Mouse (Mus musculus): ENCODE measurements around the gene Cmbl. TPM values are rescaled to one million over a fixed set of nuclear protein-coding genes. Genes with fewer than 3 reads are reported as not detected.

Gene Cmbl
- polyA plus RNA-seq, 1 experiment from 2014 or later: 0.65 TPM

- Histone ChIP-seq H3K4me3 (replicated peaks) (peak overlapping the region; percentile 77), H3K9ac (replicated peaks) (peak overlapping the region; percentile 87), H3K9me3 (no peaks in the 10 kb centered on the region), H3K36me3 (peaks cover 19% of the 10 kb centered on the region), H3K27ac (peak overlapping the region; percentile 94), H3K4me2 (peak overlapping the region; percentile 85), H3K27me3 (no peaks in the 10 kb centered on the region), H3K4me1 (replicated peaks) (peaks cover 23% of the 10 kb centered on the region)
- ATAC-seq (ENCODE audit: insufficient number of reproducible peaks, insufficient read depth, low FRiP score, low TSS enrichment, low read depth): peak; percentile 72
- WGBS: under 1% methylated on average over 33 of the region's 33 CpGs
Observed at GRCm38 (mm10) chr15:31601279-31601645, 36.1 kb downstream of the Cmbl start.

- H3K9ac ChIP-seq (replicated peaks): peak within 1 kb of the TSS; percentile 87
- no peaks in the 10 kb centered on the region for H3K27me3 ChIP-seq
- H3K36me3 ChIP-seq: peaks cover 13% of the 10 kb centered on the region
- peak within 1 kb of the TSS; percentile 94 for H3K27ac ChIP-seq
- peak; percentile 88 for ATAC-seq (ENCODE audit: insufficient number of reproducible peaks, insufficient read depth, low FRiP score, low TSS enrichment, low read depth)
- WGBS: under 1% methylated on average over 63 of the region's 63 CpGs
- peaks cover 23% of the 10 kb centered on the region for H3K4me1 ChIP-seq (replicated peaks)
- peak within 1 kb of the TSS; percentile 77 for H3K4me3 ChIP-seq (replicated peaks)
- H3K9me3 ChIP-seq: no peaks in the 10 kb centered on the region
- H3K4me2 ChIP-seq: peak within 1 kb of the TSS; percentile 85
Observed at GRCm38 (mm10) chr15:31601646-31602374, 36.6 kb downstream of the Cmbl start, which contains the start of the genes Cct5 and Fam173b. Gene Cct5 (minus strand): TSS chr15:31601804. Gene Fam173b (plus strand): TSS chr15:31601852.

- WGBS: 4% methylated on average over 15 of the region's 15 CpGs
- Histone ChIP-seq H3K9me3 (no peaks in the 10 kb centered on the region), H3K27ac (peak overlapping the region; percentile 94), H3K4me1 (replicated peaks) (peaks cover 23% of the 10 kb centered on the region), H3K4me2 (peak overlapping the region; percentile 59), H3K9ac (replicated peaks) (peak overlapping the region; percentile 86), H3K4me3 (replicated peaks) (peak overlapping the region; percentile 77), H3K36me3 (peaks cover 7% of the 10 kb centered on the region), H3K27me3 (no peaks in the 10 kb centered on the region)
- ATAC-seq (ENCODE audit: insufficient number of reproducible peaks, insufficient read depth, low FRiP score, low TSS enrichment, low read depth): peak; percentile 82
Observed at GRCm38 (mm10) chr15:31602426-31602825, 37.2 kb downstream of the Cmbl start.

GRCm38 (mm10) chr15:31603113-31603512 lies 37.9 kb downstream of the Cmbl start:
- Histone ChIP-seq H3K27ac (no peak overlapping the region), H3K4me1 (replicated peaks) (peaks cover 23% of the 10 kb centered on the region), H3K4me3 (replicated peaks) (peak overlapping the region; percentile 77), H3K27me3 (no peaks in the 10 kb centered on the region), H3K9me3 (no peaks in the 10 kb centered on the region), H3K9ac (replicated peaks) (peak overlapping the region; percentile 86; the same call in 1 of the 2 replicates), H3K4me2 (peak overlapping the region; percentile 59), H3K36me3 (peaks cover under 1% of the 10 kb centered on the region; the same call in 1 of the 2 replicates)
- ATAC-seq (ENCODE audit: insufficient number of reproducible peaks, insufficient read depth, low FRiP score, low TSS enrichment, low read depth): no peak
- 89% methylated on average over 13 of the region's 13 CpGs for WGBS

- no peaks in the 10 kb centered on the region for H3K27me3 ChIP-seq
- H3K36me3 ChIP-seq: 0 out of 2 replicates have a peak, but pooled peaks cover 3% of the 10 kb centered on the region
- no peak overlapping the region for H3K4me2 ChIP-seq
- no peak for ATAC-seq (ENCODE audit: insufficient number of reproducible peaks, insufficient read depth, low FRiP score, low TSS enrichment, low read depth)
- no peak overlapping the region for H3K9ac ChIP-seq (replicated peaks)
- H3K27ac ChIP-seq: no peak overlapping the region
- no peak overlapping the region for H3K4me3 ChIP-seq (replicated peaks)
- WGBS: 69% methylated on average over 6 of the region's 6 CpGs
- peaks cover 11% of the 10 kb centered on the region for H3K4me1 ChIP-seq (replicated peaks)
- H3K9me3 ChIP-seq: no peaks in the 10 kb centered on the region
Observed at GRCm38 (mm10) chr15:31606821-31607220, 41.6 kb downstream of the Cmbl start.

GRCm38 (mm10) chr15:31611027-31611426 lies 45.8 kb downstream of the Cmbl start:
- no peak overlapping the region for H3K4me3 ChIP-seq (replicated peaks)
- ATAC-seq (ENCODE audit: insufficient number of reproducible peaks, insufficient read depth, low FRiP score, low TSS enrichment, low read depth): no peak
- no peaks in the 10 kb centered on the region for H3K27me3 ChIP-seq
- 84% methylated on average over 3 of the region's 3 CpGs for WGBS
- H3K36me3 ChIP-seq: 0 out of 2 replicates have a peak, but pooled peaks cover 7% of the 10 kb centered on the region
- H3K9me3 ChIP-seq: no peaks in the 10 kb centered on the region
- no peak overlapping the region for H3K27ac ChIP-seq
- H3K4me2 ChIP-seq: no peak overlapping the region
- H3K9ac ChIP-seq (replicated peaks): no peak overlapping the region
- H3K4me1 ChIP-seq (replicated peaks): 0 out of 2 replicates have a peak, but pooled peaks cover 4% of the 10 kb centered on the region

GRCm38 (mm10) chr15:31611976-31612375 lies 46.8 kb downstream of the Cmbl start:
- H3K27me3 ChIP-seq: no peaks in the 10 kb centered on the region
- 72% methylated on average over 4 of the region's 4 CpGs for WGBS
- no peak for ATAC-seq (ENCODE audit: insufficient number of reproducible peaks, insufficient read depth, low FRiP score, low TSS enrichment, low read depth)
- peaks cover 11% of the 10 kb centered on the region for H3K36me3 ChIP-seq
- H3K4me3 ChIP-seq (replicated peaks): no peak overlapping the region
- H3K9me3 ChIP-seq: no peaks in the 10 kb centered on the region
- no peak overlapping the region for H3K27ac ChIP-seq
- 0 out of 2 replicates have a peak, but pooled peaks cover 4% of the 10 kb centered on the region for H3K4me1 ChIP-seq (replicated peaks)
- no peak overlapping the region for H3K4me2 ChIP-seq
- H3K9ac ChIP-seq (replicated peaks): no peak overlapping the region

GRCm38 (mm10) chr15:31613826-31614453 lies 48.8 kb downstream of the Cmbl start:
- no peak for ATAC-seq (ENCODE audit: insufficient number of reproducible peaks, insufficient read depth, low FRiP score, low TSS enrichment, low read depth)
- 91% methylated on average over 6 of the region's 6 CpGs for WGBS
- Histone ChIP-seq H3K4me2 (no peak overlapping the region), H3K36me3 (peaks cover 27% of the 10 kb centered on the region), H3K9ac (replicated peaks) (no peak overlapping the region), H3K9me3 (no peaks in the 10 kb centered on the region), H3K27me3 (no peaks in the 10 kb centered on the region), H3K27ac (no peak overlapping the region), H3K4me1 (replicated peaks) (0 out of 2 replicates have a peak, but pooled peaks cover 4% of the 10 kb centered on the region), H3K4me3 (replicated peaks) (no peak overlapping the region)

- Histone ChIP-seq H3K4me2 (no peak overlapping the region), H3K4me1 (replicated peaks) (no peaks in the 10 kb centered on the region), H3K9ac (replicated peaks) (no peak overlapping the region), H3K4me3 (replicated peaks) (no peak overlapping the region), H3K27me3 (no peaks in the 10 kb centered on the region), H3K27ac (no peak overlapping the region), H3K9me3 (no peaks in the 10 kb centered on the region), H3K36me3 (peaks cover 32% of the 10 kb centered on the region)
- no peak for ATAC-seq (ENCODE audit: insufficient number of reproducible peaks, insufficient read depth, low FRiP score, low TSS enrichment, low read depth)
- 71% methylated on average over 2 of the region's 2 CpGs for WGBS
Observed at GRCm38 (mm10) chr15:31614666-31615065, 49.5 kb downstream of the Cmbl start.

- no peaks in the 10 kb centered on the region for H3K9me3 ChIP-seq
- H3K27ac ChIP-seq: no peak overlapping the region
- peaks cover 37% of the 10 kb centered on the region for H3K36me3 ChIP-seq
- WGBS: 92% methylated on average over 9 of the region's 9 CpGs
- H3K9ac ChIP-seq (replicated peaks): no peak overlapping the region
- no peak overlapping the region for H3K4me2 ChIP-seq
- no peak overlapping the region for H3K4me3 ChIP-seq (replicated peaks)
- H3K27me3 ChIP-seq: no peaks in the 10 kb centered on the region
- H3K4me1 ChIP-seq (replicated peaks): no peaks in the 10 kb centered on the region
- no peak for ATAC-seq (ENCODE audit: insufficient number of reproducible peaks, insufficient read depth, low FRiP score, low TSS enrichment, low read depth)
Observed at GRCm38 (mm10) chr15:31617261-31617660, 52.1 kb downstream of the Cmbl start.

- no peak for ATAC-seq (ENCODE audit: insufficient number of reproducible peaks, insufficient read depth, low FRiP score, low TSS enrichment, low read depth)
- Histone ChIP-seq H3K4me3 (replicated peaks) (no peak overlapping the region), H3K36me3 (peaks cover 37% of the 10 kb centered on the region), H3K4me2 (no peak overlapping the region), H3K9me3 (no peaks in the 10 kb centered on the region), H3K27me3 (no peaks in the 10 kb centered on the region), H3K9ac (replicated peaks) (no peak overlapping the region), H3K27ac (no peak overlapping the region), H3K4me1 (replicated peaks) (no peaks in the 10 kb centered on the region)
- WGBS: 94% methylated on average over 8 of the region's 8 CpGs
Observed at GRCm38 (mm10) chr15:31619521-31619920, 54.3 kb downstream of the Cmbl start.
